Mouse (Mus musculus) liver, embryonic 14.5 days (tissue): Measurements from ENCODE around the gene Kcnv2.

Experiments
- CTCF ChIP-seq: IDR thresholded peaks from 2 replicates; pipeline ENCODE4 v1.5.1; 2016; ENCODE audit warnings: antibody characterized with exemption, low read depth, control low read depth
- EP300 ChIP-seq: IDR thresholded peaks from 2 replicates; pipeline ENCODE4 v1.6.1; 2016; ENCODE audit warnings: antibody characterized with exemption, low read depth

DNA sequence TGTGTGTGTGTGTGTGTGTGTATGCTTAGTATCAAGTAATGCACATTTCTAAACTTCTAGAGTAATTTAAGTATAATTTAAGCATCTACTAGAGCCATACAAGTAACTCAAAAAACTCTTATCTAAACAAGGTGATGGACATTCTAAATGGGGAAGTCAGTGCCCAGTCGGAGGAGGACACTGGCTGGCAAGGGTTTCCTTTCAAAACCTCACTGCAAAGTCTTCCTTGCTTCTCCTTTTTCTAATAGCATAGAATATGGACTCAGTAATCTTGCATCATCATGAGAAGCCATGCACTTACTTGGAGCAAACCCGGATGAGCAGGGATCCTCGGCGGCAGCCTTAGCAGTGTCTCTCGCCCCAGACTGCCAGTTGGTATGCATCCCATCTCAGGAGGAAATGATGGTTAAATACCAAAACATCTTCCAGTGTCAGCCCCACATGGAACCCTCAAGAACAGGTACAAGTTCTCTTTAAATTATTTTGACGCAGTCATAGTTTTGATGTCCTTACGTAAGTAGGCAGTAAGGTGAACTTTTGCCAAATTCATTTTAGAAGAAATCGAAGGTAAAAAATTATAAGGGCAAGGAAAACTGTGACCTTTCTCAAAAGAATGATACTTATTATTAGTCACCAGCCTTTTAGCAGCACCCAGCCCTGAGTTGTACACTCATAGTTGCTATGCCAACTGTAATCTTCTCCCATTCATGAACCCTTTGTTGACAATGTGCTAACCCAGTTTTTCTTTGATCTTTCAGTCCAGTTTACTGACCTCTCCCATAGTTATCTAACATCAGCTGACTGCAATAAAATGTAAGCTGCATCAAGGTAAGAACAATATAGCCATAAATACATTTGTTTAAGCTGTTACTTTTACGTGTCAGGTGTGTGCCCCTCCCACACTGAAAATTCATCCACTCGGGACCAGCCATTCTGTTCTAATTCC lies 5.8 kb upstream of the Kcnv2 start:
- TF ChIP-seq CTCF (no peak), EP300 (no peak)
